Mouse (Mus musculus): ENCODE results near the gene Sars2. TPM values are rescaled to one million over a fixed set of nuclear protein-coding genes. Genes with fewer than 3 reads are reported as not detected.

The Sars2 gene
- polyA plus RNA-seq, 1 experiment, result 16.1 TPM

DNA sequence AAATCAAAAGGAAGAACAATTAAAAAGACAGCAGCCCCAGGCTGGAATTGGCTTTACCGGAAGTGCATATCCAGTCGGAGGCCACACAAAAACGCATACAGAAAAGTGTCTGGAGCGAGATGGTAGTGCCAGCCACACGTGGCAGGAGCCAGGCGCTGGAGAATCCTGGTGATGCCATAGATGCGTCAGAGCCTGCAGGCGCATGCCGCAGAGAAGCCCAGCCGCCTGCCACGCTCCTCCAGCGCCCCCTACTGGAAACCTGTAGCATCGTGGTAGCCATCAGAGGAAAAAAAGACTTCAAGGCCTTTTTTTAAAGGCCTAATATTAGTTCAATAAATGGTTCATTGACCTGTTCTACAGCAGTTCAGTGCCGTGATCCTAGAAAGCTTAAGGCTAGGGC is 15.2 kb upstream of the Sars2 start:
- no peak for DNase-seq (ENCODE audit: low read depth)

- DNase-seq (ENCODE audit: low read depth), result no peak
These were observed 14.0 kb upstream of the Sars2 start for GRCm38 (mm10) chr7:28727649-28728340.

DNA sequence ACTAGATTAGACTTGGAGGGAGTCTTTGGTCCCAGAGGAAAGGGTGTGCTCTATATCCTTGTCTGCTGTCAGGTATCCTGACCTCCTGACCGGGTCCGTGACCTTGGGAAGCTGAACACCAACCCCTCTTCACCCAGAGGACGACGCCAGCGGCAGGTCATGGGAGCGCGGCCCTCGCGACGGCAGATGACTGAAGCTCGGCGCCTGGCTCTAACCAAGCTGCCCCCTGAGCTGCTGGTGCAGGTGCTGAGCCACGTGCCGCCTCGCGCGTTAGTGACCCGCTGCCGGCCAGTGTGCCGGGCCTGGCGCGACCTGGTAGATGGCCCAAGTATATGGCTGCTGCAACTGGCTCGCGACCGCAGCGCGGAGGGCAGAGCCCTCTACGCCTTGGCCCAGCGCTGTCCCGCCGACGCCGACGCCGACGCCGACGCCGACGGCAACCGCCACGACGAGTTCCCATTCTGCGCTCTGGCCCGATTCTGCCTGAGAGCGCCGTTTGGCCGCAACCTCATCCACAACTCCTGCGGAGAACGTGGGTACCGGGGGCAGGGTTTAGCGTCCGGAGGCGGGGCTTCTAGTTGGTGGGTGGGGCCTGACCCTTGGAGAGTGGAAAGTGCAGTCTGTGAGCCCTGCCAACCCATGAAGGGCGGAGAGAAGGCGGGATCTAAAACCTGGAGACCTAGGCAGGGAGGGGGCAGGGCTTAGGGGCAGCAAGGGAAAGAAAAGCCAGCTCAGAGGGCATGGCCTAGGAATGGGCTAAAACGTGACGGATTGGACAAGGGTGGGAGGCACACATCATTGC is 9.2 kb upstream of the Sars2 start:
- peak; percentile 44 for DNase-seq (ENCODE audit: low read depth)

GRCm38 (mm10) chr7:28733211-28733610 is 8.6 kb upstream of the Sars2 start:
- no peak for DNase-seq (ENCODE audit: low read depth)

DNA sequence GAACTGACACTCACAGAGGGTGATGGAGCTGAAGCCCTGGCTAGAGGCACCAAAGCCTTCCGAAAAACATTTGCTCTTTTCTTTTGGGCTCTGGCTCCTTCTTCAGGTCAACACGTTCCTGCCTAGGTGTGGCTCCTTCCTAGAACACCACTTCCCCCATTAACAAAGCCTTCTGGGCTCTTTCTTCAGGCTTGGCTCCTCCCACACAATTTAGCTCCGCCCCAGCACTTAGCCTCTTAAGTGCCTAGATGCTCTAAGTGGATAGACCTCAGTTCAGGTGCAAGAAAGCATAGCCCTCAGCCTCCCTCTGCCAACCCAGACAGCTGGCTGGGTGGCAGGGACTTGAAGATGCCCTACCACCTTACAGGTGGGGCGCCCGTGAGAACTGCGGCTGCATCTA is 6.1 kb upstream of the Sars2 start:
- DNase-seq (ENCODE audit: low read depth), result no peak

- no peak for DNase-seq (ENCODE audit: low read depth)
These were observed 2.0 kb upstream of the Sars2 start for GRCm38 (mm10) chr7:28739829-28740228.

DNA sequence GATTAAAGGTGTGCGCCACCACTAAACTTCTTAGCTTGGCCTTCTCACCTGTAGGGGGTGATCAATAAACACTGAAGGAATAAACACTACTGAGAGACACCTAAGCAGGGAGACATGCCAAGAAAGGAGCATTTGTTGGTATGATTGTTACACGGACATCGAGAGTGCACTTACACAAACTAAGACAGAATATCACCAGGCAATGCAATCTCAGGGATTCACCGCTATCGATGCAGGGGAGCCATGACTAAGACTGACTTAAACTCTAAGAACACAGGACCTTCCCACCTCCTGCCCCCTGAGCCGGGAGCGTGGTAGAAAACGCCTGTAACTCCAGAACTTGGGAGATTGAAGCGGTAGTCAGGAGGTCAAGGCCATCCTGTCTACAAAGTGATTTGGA is 843 bp upstream of the Sars2 start:
- no peak for DNase-seq (ENCODE audit: low read depth)

DNA sequence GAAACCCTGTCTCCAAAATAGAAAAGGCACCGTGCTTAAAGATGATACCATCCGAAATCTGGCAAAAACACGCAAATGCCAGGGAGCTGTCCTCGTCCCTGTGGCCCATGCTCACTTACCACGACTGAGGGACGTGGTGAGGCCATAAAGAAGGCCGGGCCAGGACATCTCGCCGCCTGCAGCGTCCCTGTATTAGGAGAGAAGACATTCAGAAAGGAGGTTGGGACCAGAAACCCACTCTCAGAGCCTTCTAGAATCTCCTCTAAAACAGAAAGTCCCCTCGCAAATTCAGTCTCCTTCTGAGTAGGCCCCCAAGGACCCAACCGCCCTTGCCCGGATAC is 454 bp upstream of the Sars2 start:
- DNase-seq (ENCODE audit: low read depth), result no peak

GRCm38 (mm10) chr7:28749935-28750334 is 8.1 kb downstream of the Sars2 start:
- DNase-seq (ENCODE audit: low read depth), result no peak

- DNase-seq (ENCODE audit: low read depth), result no peak
These were observed 14.3 kb downstream of the Sars2 start, which contains the start of gene Ccer2 for GRCm38 (mm10) chr7:28756079-28756478. Gene Ccer2, plus strand, starts transcription at chr7:28756174.

GRCm38 (mm10) chr7:28758623-28759022 is 16.8 kb downstream of the Sars2 start:
- no peak for DNase-seq (ENCODE audit: low read depth)

DNA sequence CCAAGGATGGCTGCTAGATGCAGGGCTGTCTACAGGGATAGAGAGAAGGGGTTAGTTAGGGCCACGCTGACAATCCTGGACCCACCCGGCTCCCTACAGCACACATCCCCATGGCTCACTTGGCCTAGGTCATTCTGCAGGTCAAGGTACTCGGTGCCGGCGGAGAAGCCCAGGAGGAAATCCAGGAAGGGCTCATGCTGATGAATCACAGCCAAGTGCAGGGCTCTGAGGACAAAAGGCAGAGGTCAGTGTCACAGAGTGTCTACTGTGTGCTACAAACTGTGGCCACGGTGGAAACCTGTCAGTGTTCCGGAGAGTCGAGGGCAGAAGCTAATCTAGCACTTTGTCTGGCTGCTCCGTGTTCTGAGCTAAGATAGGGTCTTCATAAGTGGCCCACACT is 20.1 kb downstream of the Sars2 start:
- no peak for DNase-seq (ENCODE audit: low read depth)

DNA sequence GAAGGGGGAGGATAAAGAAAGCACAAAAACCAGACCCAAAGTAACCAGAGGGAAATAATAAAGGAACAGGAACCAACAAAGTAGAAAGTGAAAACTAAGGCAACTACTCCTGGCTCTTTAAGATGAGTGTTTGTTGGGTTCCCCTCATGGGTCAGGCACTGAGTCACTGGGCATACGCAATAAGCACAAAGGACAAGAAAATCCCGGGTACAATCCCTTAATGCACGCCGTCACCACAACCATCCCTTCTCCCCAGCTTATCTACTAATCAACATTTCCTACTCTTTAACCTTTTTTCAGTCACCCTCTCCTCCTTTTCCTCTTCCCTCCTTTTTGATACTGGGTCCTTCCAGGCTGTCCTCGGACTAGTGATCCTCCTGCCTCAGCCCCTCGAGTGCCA is 23.4 kb downstream of the Sars2 start:
- DNase-seq (ENCODE audit: low read depth), result no peak

GRCm38 (mm10) chr7:28766173-28766879 is 24.5 kb downstream of the Sars2 start, which contains the start of gene Sirt2:
Gene Sirt2, plus strand, starts transcription at chr7:28766735.
- DNase-seq (ENCODE audit: low read depth), result peak; percentile 98

DNA sequence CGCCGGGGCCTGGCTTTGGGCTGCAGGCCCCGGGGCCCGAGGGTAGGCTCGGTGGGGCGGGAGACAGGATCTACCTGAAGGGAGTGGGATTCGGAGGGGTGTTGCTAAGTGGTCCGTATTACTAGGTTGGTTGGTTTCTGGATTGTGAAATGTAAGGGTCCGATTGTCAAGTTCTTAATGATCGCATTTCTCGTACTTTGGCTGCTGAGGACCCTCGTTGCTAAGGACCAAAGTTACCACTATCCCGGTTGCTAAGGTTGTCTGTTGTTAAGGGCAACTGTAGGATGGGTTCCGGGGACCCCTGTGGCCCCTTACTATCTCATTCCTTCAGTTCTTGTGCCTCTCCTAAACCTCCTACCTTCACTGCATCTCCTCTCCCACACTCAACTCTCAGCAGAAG is 25.1 kb downstream of the Sars2 start:
- no peak for DNase-seq (ENCODE audit: low read depth)

DNA sequence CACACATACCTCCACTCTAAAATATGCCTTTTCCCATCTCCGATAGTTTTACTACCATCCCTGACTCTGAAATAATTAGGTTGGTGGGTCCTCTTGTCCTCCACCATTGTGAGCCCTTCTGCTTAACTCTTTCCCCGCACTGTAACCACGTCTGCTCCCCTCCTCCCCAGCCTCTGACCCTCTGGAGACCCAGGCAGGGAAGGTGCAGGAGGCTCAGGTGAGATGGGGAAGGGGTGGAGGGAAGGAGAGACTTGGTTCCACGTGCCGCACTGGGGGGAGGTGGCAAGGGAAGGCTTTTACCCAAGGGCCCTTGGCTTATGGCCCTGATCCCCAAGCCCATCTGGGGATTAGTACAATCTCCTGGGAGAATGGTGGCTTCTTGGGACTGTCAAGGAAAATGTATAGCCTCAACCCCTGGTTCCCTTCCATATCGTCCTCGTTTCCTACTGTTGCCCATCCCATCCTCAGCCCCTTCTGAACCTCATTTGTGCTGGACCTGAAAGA is 25.7 kb downstream of the Sars2 start, which contains the start of gene Nfkbib:
Gene Nfkbib (minus strand): TSS at position 51 of the 504 bp plus-strand sequence.
- DNase-seq (ENCODE audit: low read depth), result no peak

GRCm38 (mm10) chr7:28769414-28769958 is 27.7 kb downstream of the Sars2 start:
- no peak for DNase-seq (ENCODE audit: low read depth)

- no peak for DNase-seq (ENCODE audit: low read depth)
These were observed 28.5 kb downstream of the Sars2 start for GRCm38 (mm10) chr7:28770309-28770708.

DNA sequence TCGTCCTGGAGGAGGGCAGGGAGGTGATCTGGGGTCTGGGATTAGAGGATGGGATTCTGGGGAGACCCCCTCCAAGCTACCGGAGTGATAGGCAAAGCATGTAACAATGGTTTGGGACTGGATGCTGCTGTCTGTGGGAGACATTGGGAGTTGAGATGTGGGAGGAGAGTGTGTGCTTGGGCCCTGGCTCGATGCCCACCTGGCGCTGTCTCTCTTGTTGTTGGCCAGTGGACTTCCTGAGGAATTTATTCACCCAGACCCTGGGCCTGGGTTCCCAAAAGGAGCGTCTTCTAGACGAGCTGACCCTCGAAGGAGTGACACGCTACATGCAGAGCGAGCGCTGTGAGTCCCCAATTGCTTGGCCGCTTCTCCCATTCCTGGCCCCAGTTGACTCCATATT is 30.1 kb downstream of the Sars2 start:
- DNase-seq (ENCODE audit: low read depth), result no peak

DNA sequence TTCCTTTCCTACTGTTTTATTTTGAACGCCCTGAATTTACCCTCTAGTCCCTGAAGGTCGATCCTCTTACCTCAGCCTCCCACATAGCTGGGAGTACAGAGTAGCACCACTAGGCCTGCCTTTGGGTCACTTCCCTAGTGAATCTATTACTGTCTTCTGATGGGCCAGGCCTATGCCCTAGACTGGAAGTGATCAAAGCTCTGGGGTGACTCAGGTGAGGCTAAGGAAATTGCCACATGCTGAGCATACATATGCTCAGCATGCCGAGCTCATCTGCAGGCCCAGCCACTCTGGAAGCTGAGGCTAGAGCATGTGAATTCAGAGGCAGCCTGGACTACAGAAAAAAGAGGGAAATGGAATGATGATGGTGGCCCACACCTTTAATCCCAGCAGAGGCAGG is 31.4 kb downstream of the Sars2 start:
- DNase-seq (ENCODE audit: low read depth), result no peak

DNA sequence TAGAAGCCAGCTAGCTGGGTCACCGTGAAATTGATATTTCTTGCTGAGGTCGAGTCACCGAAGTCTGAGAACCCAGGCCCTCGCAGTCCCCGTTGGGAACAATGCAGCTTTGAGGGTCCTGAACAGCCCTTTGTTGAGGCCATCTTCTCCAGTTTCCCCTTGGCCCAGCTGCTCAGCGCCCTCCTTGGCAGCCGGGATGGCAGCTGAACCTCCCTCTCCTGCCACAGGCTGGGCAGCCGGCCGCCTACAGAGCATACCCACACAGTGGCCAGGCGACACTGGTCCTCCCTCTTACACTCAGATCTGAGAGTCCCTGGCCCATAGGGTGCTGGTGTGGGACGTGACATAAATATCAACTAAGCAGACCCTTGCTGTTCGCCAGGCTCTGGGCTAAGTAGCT is 32.4 kb downstream of the Sars2 start:
- no peak for DNase-seq (ENCODE audit: low read depth)

- no peak for DNase-seq (ENCODE audit: low read depth)
These were observed 33.3 kb downstream of the Sars2 start for GRCm38 (mm10) chr7:28775129-28775528.

Measured in gonadal fat pad, adult 2 months (tissue).